Mouse (Mus musculus): Measurements from ENCODE around the gene Gpsm1. TPM values are rescaled to one million over a fixed set of nuclear protein-coding genes. Genes with fewer than 3 reads are reported as not detected.

The Gpsm1 gene
- total RNA-seq, 2 experiments from 2014 or later: 36.6 to 40.7 TPM

DNA sequence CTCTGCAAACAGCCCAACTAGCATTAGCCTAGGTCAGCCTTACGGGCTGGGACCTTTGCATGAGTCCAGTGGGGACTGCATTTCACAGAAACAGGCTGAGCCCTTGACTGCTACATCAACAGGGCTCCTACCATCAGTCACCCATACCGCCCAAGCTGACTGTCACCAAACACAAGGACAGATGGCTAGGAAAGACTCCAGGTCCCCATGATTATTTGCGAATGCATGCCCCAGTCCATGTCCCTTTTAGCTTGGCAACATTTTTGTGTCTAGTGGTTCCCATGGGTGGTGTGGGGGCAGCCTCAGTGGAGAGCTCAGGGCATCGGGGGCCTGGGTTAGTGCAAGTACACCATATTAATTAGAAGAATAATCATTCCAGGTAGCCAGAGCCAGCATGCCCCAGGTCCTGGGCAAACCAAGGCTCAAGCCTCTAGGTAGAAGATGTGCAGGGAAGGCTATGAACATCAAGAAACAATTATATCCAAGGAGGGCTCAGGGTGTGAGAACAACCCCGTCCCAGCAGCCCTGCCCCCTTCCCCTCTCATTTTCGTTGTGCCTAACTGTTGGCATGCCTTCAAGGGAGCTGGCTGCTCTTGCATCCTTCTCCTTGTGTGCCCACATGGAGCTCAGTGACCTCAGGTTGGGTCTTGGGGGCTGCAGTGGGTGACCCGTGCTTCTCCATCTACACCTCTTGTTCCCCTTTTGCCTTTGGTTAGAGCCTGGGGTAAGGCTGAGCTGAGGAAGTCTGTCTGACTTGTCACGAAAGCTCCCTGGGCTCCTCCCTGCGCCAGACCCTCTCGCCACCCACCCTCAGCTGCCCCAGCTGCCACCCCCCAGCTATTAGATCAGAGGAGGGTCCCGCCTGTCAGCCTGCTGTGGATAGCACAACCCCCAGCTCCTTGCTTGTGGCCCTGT is 38.0 kb downstream of the Gpsm1 start:
- H3K4me3 ChIP-seq: peak overlapping the region; percentile 75
- H3K27ac ChIP-seq: peak overlapping the region; percentile 92
- no peak for DNase-seq (ENCODE audit: low spot score in 2 of 2)
- no peak for TF ChIP-seq CTCF (conservative IDR thresholded peaks at IDR 0.05)

DNA sequence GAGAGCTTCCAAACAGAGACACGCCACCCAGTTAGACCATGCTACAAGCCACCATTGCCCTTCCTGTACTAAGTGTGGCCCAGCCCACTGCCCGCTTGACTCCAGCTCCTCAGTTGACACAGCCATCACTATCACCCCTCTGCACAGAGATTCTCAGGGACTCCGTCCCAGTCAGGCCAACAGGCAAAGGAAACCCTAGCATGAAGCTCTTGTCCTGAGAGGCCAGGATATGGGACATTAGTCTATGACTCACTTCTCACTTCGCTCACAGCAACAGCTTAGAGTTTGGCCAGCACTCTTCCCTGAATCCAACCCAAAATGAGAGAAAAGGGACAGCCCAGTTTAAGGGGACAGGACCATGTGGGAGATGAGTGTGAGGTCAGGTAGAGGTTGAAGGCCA is 39.1 kb downstream of the Gpsm1 start:
- no peak for DNase-seq (ENCODE audit: low spot score in 2 of 2)
- Histone ChIP-seq H3K4me3 (no peak overlapping the region), H3K27ac (no peak overlapping the region)
- TF ChIP-seq CTCF (conservative IDR thresholded peaks at IDR 0.05): no peak

DNA sequence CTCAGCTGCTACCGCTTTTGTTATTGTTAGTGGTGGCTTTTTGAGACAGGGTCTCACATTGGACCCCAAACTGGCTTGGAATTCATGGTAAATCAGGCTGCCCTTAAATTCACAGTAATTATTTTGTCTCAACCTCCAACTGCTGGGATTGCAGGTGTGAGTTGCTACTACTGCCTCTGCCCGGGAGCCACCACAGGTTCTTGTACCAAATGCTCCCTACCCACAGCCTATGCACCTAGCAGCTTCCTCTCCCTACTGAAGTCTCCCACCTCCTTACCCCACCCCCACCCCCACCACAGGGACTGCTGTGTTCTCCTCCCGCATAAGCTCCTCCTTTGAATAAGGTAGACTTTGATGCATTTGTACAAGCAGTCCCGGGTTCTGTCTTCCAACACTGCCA is 40.9 kb downstream of the Gpsm1 start:
- DNase-seq (ENCODE audit: low spot score in 2 of 2): no peak
- no peak for TF ChIP-seq CTCF (conservative IDR thresholded peaks at IDR 0.05)
- no peak overlapping the region for H3K27ac ChIP-seq
- no peak overlapping the region for H3K4me3 ChIP-seq

DNA sequence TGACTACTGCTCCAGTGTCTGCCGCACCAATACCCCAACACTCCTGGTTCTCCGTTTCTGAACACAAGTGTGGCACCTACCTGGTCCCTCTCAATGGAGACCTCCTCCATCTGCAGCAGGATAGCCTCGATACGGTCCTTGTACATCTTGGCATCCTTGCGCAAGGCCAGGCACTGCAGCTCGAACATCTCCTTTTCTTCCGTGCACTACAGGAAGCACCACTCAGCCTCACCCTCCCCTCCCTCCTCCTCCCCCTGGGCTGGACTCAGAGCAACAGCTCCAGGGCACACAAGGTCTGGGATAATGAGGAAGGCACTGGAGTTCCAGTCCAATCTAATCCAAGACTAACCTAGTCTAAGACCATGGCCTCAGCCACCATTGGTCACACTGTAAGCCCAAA is 41.4 kb downstream of the Gpsm1 start:
- no peak for DNase-seq (ENCODE audit: low spot score in 2 of 2)
- Histone ChIP-seq H3K27ac (no peak overlapping the region), H3K4me3 (no peak overlapping the region)
- no peak for TF ChIP-seq CTCF (conservative IDR thresholded peaks at IDR 0.05)

DNA sequence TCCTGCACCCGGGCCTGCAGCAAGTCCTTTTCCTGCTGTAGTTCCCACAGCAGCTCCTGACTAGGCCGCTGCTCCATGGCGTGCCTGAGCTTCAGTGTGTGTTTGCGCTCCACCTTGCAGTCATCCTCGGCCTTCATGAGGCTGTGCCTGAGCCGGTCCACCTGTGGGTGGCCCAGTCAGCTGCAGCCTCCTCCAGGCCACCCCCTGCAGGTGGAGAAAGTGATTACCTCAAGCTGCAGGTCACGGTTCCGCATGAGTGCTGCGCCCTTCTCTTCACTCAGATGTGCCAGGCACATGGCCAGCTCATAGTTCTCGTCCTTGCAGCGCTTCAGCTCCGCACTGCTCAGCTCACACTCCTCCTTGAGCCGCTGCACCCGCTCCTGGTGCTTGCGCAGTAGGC is 42.2 kb downstream of the Gpsm1 start:
- no peak overlapping the region for H3K27ac ChIP-seq
- no peak overlapping the region for H3K4me3 ChIP-seq
- TF ChIP-seq CTCF (conservative IDR thresholded peaks at IDR 0.05): peak; percentile 40
- DNase-seq (ENCODE audit: low spot score in 2 of 2): no peak

DNA sequence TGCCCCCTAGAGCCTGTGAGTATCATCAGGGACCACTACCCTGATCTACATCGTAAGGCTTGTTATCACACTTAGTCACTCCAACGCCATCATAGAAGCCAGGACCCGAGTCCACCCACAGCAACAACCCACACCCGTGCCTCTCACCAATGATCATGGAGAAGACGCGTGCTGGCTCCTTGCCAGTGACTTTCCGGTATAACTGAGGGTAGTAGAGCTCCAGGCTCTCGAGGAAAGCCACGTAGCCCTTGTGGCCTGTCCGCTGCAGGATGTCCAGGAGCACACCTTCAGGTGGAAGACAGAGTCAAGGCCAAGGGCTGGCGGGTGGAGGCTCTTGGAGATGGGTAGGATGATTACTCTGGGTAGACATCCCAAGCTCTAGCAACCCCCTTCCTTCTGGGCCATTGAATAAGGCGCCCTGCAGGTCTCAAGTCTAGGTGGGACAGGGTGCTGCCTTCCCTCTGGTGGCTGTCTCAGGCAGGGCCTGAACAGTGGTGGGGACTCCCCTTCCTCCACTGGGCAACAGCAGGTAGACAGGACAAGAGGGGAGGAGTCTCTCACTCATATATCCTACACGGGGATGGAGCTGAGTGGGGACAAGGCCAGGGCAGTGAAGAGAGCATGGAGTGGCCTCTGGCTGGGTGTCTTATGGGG is 43.5 kb downstream of the Gpsm1 start:
- TF ChIP-seq CTCF (conservative IDR thresholded peaks at IDR 0.05): 0 out of 2 replicates have a peak, but pooled peaks have one; percentile 5
- no peak for DNase-seq (ENCODE audit: low spot score in 2 of 2)

DNA sequence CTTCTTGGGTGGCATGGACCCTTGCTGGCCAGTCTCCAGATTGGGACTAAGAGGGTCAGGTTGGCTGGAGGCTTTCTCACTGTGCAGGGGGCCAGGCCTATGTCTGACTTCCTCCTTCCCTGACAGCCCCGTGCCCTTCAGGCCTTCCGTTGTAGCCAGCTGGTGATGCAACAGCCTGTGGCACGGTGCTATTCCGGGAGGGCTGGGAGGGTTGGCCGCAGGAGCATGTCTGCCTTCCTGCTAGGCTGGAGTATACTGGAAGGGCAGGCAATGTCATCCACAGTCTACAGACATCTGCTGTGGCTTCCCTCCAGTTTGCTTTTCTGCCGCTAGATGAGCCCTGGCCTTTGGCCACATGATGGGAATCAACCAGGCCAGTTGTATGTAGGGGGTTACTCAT is 44.7 kb downstream of the Gpsm1 start:
- H3K4me3 ChIP-seq: no peak overlapping the region

More for the DNA sequence above, 43.5 kb downstream of the Gpsm1 start:
- Histone ChIP-seq H3K4me3 (no peak overlapping the region), H3K27ac (no peak overlapping the region)

DNA sequence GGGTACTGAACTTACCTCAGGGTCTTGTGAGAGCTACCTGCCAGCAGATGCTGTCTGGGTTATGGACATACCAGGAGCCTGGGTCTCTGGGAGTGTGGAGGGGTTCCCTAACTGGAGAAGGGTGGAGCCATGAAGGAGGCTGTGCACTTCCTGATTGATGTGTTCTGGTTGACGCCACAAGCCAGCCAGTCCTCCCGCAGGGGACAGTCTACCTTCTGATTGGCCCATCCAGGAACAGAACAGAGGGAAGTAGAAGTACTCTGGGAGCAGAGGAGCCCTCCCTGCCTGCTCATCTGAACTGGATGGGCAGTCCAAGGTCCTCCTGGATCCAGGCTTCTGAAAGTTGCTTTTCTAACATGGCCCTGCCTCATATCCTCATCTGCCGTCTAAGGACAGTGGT is 45.5 kb downstream of the Gpsm1 start, which contains the start of gene Card9:
Gene Card9 (minus strand): TSS at position 147 of the 400 bp plus-strand sequence.
- Histone ChIP-seq H3K27ac (no peak within 1 kb of the TSS), H3K4me3 (no peak within 1 kb of the TSS)
- no peak for DNase-seq (ENCODE audit: low spot score in 2 of 2)
- no peak for TF ChIP-seq CTCF (conservative IDR thresholded peaks at IDR 0.05)

More for the DNA sequence above, 44.7 kb downstream of the Gpsm1 start:
- peak; percentile 28; the same call in 1 of the 2 replicates for TF ChIP-seq CTCF (conservative IDR thresholded peaks at IDR 0.05)
- no peak overlapping the region for H3K27ac ChIP-seq
- no peak for DNase-seq (ENCODE audit: low spot score in 2 of 2)

DNA sequence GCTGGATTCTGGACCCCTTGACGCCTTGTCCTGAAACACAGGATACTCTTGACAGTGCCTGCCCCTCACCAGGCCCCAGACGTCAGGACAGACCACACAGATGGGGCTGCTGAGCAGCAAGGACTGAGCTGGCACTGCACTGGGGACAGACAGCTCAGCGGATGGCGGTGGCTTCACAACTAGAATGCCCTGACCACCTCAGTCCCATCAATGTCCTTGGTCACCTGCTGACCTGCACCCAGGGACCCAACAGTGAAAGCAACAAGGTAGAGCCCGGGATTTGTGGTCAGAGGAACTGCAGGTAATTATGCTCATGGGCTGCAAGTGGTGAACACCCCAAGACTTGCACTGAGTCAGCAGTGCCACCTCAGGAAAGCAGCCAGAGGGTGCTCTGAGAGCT is 47.7 kb downstream of the Gpsm1 start:
- no peak overlapping the region for H3K27ac ChIP-seq
- no peak for TF ChIP-seq CTCF (conservative IDR thresholded peaks at IDR 0.05)
- no peak overlapping the region for H3K4me3 ChIP-seq
- no peak for DNase-seq (ENCODE audit: low spot score in 2 of 2)

DNA sequence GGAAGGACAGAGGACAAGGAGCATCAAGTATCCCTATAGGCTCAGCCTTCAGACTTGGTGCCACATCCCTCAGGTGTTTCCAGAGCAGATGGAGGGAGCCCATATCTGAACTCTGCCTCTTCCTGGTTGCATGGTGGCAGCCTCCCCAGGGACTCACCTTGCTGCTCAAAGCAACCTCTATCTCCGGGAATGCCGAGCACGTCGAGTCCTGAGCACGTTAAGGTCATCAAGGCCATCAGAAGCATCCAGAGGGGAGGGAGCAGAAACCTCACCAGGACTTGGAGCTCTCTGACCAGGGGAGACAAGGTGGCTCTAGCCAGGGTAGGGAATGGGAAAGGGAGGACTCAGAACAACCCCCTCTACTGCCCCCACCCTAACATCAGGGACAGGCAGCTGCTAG is 48.2 kb downstream of the Gpsm1 start:
- no peak overlapping the region for H3K4me3 ChIP-seq
- no peak overlapping the region for H3K27ac ChIP-seq
- no peak for DNase-seq (ENCODE audit: low spot score in 2 of 2)
- no peak for TF ChIP-seq CTCF (conservative IDR thresholded peaks at IDR 0.05)

DNA sequence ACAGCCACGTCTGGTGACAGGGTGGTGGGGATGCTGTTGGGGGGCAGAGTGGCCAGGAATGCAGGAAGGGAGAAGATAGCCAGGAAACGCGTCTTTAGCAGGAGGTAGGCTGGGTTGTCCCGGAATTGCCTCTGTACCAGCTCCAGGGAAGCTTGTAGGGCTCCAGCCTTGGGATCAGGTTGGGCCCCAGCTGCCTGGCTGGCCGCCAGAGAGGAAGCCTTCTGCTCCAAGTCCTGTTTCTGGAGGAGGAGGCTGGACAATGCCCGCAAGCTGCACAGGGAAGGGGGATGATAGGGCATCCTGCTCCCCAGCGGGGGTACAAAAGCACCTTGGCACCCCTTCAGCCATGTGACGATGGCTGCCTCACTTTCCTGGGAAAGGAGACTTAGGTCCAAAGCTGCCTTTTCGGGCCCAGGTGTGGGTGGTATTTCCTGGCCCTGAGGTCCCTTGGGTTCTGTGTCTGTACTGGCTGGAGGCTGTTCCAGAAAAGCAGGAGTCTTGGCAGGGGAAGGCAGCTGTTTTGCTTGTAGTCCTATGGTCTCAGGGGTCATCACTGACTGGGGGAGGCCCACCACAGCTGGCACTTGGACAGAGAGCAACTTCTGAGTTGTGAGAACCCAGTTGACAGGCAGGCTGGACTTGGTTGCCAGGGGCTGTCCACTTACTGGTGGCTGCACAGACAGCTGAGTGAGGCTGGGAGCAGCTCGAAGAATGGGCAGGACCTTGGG is 49.6 kb downstream of the Gpsm1 start:
- H3K27ac ChIP-seq: peak overlapping the region; percentile 8; the same call in 1 of the 2 replicates
- DNase-seq (ENCODE audit: low spot score in 2 of 2): no peak
- H3K4me3 ChIP-seq: no peak overlapping the region
- TF ChIP-seq CTCF (conservative IDR thresholded peaks at IDR 0.05): no peak

DNA sequence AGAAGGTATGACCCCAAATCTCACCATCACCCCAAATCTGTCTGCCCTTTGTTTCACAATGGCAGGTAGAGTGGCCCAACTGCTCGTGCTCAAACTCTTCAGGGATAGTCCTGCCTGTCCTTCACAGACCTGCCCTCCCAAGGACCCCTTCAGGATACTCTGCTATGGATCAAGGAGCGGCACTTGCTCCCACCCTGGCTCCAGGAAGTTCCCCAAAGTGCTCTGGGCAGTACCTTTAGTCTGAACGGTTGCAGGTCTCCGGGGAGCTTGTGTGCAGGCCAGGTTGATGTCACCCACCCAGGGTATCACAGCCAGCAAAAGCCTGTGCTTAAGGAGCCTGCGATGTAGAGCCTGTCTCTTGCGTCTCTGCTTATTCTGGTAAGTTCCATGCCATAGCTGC is 52.6 kb downstream of the Gpsm1 start:
- no peak overlapping the region for H3K27ac ChIP-seq
- H3K4me3 ChIP-seq: no peak overlapping the region
- no peak for TF ChIP-seq CTCF (conservative IDR thresholded peaks at IDR 0.05)
- no peak for DNase-seq (ENCODE audit: low spot score in 2 of 2)

DNA sequence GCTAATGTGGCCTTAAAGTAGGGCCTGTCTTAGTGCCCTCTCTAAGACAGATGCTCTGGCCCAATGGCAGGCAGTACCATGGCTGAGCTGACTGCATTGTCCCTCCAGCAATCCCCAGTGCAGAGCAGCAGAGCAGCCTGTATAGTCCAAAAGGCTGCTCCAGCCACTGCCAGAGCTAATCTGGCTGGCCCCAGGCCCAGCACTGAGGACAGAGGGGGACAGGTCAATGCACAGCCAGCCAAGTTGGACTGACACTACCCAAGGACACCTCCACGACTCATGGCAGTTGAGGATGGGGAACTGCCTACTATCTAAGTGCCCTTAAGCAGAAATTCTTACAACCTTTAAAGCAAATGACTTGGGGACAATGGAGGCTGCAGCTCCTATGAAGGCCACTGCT is 53.3 kb downstream of the Gpsm1 start:
- Histone ChIP-seq H3K27ac (no peak overlapping the region), H3K4me3 (no peak overlapping the region)
- no peak for TF ChIP-seq CTCF (conservative IDR thresholded peaks at IDR 0.05)
- DNase-seq (ENCODE audit: low spot score in 2 of 2): no peak
